Mouse (Mus musculus) ovary, adult 2 months (tissue): ENCODE results near the gene Cdc5l. TPM values are rescaled to one million over a fixed set of nuclear protein-coding genes. Genes with fewer than 3 reads are reported as not detected.

ENCODE experiments used
- polyA plus RNA-seq: library from polyadenylated mRNA; depleted of rRNA; stranded (reverse); fragments of >200 nt; gene quantifications from 2 replicates; pipeline ENCODE4 v1.2.3, GENCODE M21; 2012; rRNA removed

The Cdc5l gene
- polyA plus RNA-seq = 6.5 and 8.0 TPM in 2 replicates

GRCm38 (mm10) chr17:45433419-45434261 lies at the start of gene Cdc5l:
TSS of gene Cdc5l (minus strand) at chr17:45433737.

GRCm38 (mm10) chr17:45474669-45475465 lies 41.3 kb upstream of the Cdc5l start, which contains the start of gene Spats1:
TSS of gene Spats1 (minus strand) at chr17:45475415.

Other genes with a start within 250 kb of the Cdc5l start
- not detected in 2 replicates for gene Spats1, start 41.7 kb upstream of the Cdc5l start, polyA plus RNA-seq
- 27.4 and 28.5 TPM in 2 replicates for gene Aars2, start 73.1 kb upstream of the Cdc5l start, polyA plus RNA-seq
- 12.6 and 15.7 TPM in 2 replicates for gene Tcte1, start 89.7 kb upstream of the Cdc5l start, polyA plus RNA-seq
- gene Tmem151b, start 115.9 kb upstream of the Cdc5l start, polyA plus RNA-seq = 2.6 and 2.7 TPM in 2 replicates
- 6.7 and 7.2 TPM in 2 replicates for gene Nfkbie, start 122.0 kb upstream of the Cdc5l start, polyA plus RNA-seq
- gene Slc35b2, start 130.1 kb upstream of the Cdc5l start, polyA plus RNA-seq = 206 and 322 TPM in 2 replicates
- 340 and 531 TPM in 2 replicates for gene Hsp90ab1, start 139.5 kb upstream of the Cdc5l start, polyA plus RNA-seq
- gene Slc29a1, start 165.9 kb upstream of the Cdc5l start, polyA plus RNA-seq = 198 and 207 TPM in 2 replicates
- 0.67 TPM in 1 of 2 replicates, not detected in the other for gene Mymx, start 168.4 kb upstream of the Cdc5l start, polyA plus RNA-seq
- 0.05 and 0.07 TPM in 2 replicates for gene Capn11, start 225.6 kb upstream of the Cdc5l start, polyA plus RNA-seq